Mouse (Mus musculus): ENCODE results near the gene Apoh. TPM values are rescaled to one million over a fixed set of nuclear protein-coding genes. Genes with fewer than 3 reads are reported as not detected.

Apoh gene
- not detected for total RNA-seq (2023)

GRCm38 (mm10) chr11:108342781-108343768, at the start of gene Apoh:
Gene Apoh, plus strand, starts transcription at chr11:108343354.

GRCm38 (mm10) chr11:108343789-108344462, 772 bp downstream of the Apoh start, which contains the start of gene Prkca:
Gene Prkca, minus strand, starts transcription at chr11:108343928.

GRCm38 (mm10) chr11:108424889-108425591, 81.9 kb downstream of the Apoh start, which contains the start of gene Cep112:
Gene Cep112, plus strand, starts transcription at chr11:108425192.

Other genes with a start within 250 kb of the Apoh start
- gene Prkca, start 574 bp downstream of the Apoh start, total RNA-seq (2023), result 10 to 100 TPM; 25.1 to 41.7 TPM
- 1 to 10 TPM in 1 of 2 experiments, under 1 TPM in 1; 0.47 to 2.9 TPM for gene Cep112, start 81.8 kb downstream of the Apoh start, total RNA-seq (2023)

Data from B cell, adult 67 days (primary cell).